Mouse (Mus musculus) lung, postnatal 4 days (tissue): ENCODE measurements around the gene Ambp.

Experiments
- DNase-seq, 2 experiments: peaks; one replicate each; pipeline ENCODE4 v3.0.0; 2021

The Ambp gene

DNA sequence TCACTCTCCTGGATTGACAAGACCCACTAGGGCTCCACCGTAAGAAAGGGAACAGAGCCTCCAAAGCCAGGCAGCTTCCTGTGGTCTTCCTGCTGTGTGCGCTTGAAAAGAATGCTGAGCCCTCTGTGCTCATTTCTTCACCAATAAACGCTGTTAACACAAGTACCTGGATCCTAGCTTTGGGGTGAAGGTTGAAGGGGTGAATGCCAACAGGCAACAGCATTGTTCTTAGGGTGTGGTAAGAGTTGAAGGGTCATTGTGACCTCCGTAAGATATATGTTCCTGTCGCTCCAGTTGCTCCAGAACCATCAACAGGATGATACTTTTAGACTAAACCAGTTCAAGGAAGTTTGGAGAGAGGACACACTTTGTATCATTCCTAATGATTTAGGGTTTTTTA, at the start of gene Ambp:
TSS of gene Ambp (minus strand) at position 101 of the 400 bp plus-strand sequence.
- no peak for DNase-seq

DNA sequence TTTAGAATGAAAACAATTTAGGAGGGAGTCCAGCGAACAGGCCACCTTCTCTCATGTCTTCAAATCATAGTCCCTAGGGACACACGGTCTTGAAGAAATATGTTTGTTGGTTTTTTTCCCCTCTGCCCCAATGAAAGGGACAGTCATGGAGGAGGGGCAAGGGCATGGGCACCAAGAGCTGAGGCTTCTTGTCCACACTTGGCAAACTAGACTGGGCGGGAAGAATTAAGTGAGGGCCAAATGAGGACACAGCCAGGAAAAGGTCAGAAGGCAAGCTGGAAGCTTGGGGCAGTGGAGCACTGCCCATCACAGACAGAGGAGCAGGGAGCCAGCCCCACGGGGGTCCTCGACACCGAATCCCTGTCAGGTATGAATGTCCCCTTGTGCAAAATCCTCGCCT, 49.3 kb upstream of the Ambp start:
- no peak for DNase-seq

GRCm38 (mm10) chr4:63199366-63199765, 44.8 kb upstream of the Ambp start:
- DNase-seq, result no peak

GRCm38 (mm10) chr4:63194366-63194765, 39.8 kb upstream of the Ambp start:
- DNase-seq, result peak in 1 of 2 experiments; percentile 19

DNA sequence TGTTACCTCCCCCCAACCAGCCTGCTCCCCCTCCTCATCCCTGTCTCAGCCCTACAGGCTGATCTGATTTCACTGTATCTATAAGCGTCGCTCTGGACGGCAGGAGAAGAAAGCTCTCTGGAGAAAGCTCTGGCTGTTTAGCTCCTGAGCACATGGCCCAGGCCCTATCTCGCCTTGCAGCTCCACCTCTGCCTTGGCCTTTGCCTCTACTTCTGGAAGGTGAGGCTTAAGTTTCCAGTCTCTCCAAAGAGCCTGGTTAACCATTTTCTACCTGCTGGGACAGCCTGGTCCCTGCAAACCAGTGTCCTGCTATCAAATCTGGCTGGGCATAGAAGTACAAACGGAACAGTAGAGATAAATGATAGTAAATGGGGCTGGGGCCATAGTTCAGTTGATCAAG, 37.0 kb upstream of the Ambp start:
- DNase-seq, result no peak

DNA sequence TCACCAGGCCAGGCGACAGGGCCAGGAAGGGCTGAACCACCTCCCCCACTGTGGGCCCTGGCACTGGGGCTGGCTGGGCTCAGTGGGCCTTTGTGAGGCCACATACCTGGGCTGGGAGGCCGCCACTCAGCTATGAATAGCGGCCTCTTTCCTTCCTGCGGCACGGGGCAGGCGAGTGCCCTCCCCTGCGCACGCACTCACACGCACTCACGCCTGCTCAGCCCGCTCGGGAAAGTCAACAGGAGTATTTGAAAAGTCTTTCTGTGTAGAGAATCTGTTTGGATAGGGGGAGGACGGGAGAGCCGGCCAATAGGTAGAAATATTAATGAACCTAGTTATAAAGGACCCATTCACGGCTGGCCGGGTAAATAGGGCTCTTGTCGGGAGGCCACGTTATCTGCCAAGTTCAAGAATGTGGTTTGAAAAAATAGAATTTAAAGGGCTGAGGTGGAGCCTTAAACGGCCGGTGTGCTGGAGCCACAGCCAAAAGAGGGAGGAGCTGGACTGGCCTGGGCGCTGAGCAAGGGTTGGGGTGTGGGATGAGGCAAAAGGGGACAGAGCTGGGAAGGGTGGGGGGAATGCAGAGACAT, 31.8 kb upstream of the Ambp start:
- peak; percentile 63 to 88 for DNase-seq

DNA sequence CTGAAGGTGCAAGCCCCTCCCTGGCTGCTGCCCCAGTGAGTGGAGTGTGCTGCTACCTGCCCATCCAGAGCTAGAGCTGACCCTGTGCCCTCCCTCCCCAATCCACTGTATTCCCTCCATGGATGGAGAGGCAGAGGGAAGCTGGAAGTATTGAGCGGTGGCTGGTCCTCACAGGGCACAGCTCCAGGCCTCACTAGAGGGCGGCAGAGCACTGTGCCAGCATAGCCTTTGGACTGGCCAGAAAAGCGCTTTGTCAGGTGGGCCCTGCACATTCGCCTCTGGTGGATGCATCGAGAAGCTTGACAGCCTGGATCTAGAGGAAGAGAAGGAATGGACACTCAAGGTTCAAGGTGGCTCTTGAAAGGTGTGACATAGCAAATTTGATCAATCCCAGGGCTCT, 27.0 kb upstream of the Ambp start:
- DNase-seq, result peak; percentile 72 to 76

DNA sequence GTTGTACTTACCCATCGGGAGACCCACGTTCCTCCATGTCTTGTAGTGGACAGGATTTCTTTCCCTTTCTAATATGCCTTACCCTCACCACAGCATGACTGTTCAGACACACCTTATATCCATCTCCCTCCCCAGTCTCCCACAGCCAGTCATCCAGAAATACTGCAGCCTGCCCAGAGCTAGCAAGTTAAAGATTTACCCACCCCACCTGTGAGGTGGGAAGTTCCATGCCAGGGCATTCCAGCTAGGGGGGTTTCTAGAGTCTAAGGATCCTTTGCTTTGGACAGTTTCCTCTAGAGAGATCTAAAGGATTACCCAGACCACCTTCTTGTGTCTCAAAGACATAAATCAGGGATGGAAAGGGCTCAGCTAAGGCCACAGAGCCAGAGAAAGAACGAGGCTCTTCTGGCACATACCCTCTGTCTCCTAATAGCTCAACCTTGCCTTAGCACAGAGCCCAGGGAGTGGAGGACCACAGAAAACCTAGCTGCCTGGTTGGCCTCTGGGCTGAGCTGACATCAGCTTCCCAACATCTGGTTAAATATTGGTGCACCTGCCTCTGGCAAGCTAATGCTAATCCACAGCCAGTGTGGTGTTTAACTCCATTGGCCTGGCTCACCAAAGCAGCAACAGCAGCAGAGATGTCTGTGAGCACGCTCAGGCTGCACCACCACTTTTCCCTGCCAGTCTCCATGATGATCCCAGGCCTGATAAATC, 17.5 kb upstream of the Ambp start, which contains the start of gene Kif12:
TSS of gene Kif12 (minus strand) at position 163 of the 717 bp plus-strand sequence.
- DNase-seq, result no peak

DNA sequence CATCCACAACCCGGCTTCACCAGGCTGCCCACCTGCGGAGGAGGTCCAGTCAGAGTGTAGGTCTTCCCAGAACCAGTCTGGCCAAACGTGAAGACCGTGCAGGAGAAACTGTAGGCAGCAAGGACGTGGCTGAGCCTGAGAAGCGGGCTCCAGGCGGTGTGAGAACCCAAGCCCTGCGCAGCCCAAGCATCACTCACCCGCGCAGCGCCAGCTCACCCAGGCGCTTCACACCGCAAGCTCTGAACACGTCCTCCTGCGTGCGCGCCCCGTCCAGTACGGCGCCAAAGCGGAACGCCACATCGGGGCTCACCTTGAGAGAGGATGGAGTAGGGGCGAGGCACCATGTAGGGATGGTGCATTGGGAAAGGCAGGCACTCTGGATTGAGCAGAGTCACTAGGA, 16.5 kb upstream of the Ambp start:
- DNase-seq, result no peak

DNA sequence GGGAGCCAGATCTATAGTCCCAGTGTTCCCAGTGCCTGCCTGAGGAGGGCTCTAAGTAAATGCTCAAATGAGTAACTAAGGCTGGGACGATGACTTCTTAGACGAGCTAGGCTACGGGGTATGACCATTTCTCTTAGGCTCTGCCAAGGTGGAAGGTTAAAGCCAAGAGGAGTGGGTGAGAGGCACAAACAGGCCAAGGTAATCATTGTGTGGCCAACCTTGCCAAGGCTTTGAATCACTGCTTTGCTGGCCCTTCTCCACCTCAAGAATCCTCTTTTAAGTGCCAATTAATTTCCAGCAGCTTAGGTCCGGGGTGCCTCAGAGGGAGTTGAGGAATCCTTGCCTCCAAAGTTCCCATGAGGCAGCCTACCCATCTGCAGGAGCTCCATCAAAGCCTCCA, 15.5 kb upstream of the Ambp start:
- DNase-seq, result no peak

DNA sequence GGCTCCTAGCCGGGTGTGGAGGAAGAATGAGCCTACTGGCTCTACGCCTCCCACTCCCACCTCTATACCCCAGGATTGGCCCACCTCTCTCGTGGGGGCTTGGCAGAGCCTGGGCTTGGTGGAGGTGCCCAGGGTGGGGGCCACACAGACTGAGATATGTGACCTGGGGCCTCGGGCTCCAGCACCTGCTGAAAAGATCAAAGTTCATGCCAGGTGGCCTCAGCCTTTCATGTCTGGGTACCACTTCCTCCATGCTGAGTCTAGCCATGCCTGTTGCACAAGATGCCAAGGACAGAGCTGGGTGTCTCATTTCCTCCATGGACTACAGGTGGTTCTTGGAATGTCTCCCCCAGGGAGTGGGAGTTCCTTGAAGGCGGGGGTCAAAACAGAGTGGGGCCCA, 11.7 kb upstream of the Ambp start:
- DNase-seq, result no peak

DNA sequence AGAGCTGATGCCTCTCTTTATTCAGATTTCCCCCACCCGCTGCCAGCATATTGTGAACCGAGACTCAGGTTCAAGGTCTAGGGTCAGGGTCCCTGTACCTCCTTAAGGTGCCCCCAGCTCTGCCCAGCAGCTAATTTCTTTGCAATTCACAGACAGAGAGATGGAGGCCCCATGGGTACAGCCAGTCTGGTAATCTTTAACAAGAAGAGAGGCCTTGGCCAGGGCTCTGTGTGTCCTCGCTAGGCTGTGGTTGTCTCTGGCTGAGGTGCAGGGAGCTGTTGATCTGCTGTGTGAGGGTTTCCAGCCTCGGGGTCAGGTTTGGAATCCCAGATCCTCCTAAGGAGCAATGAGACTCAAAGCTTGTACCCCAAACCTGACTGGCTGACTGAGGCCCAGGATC, 11.0 kb upstream of the Ambp start:
- DNase-seq, result no peak

GRCm38 (mm10) chr4:63158961-63159592, 4.5 kb upstream of the Ambp start:
- peak; percentile 80 to 86 for DNase-seq

DNA sequence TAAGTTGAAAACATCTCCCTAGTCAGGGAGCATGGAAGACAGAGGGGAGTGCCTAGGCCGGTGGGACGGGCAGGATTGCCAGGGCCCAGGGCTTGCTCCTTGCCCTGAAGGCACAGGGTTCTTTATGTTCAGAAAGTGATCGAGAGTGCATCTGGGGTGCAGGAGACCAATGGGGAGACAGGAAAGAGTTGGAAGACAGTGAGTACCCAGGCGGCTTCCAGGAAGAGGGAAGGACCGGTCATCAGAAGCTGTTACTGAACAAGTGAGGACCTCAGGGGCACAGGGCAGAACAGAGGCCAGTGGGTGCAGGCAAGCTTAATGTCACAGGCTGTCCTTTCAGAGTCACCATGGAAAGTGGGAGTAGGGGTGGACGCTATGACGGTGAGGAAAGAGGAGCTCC, 3.6 kb upstream of the Ambp start:
- no peak for DNase-seq

GRCm38 (mm10) chr4:63156726-63157634, 2.4 kb upstream of the Ambp start:
- no peak for DNase-seq

DNA sequence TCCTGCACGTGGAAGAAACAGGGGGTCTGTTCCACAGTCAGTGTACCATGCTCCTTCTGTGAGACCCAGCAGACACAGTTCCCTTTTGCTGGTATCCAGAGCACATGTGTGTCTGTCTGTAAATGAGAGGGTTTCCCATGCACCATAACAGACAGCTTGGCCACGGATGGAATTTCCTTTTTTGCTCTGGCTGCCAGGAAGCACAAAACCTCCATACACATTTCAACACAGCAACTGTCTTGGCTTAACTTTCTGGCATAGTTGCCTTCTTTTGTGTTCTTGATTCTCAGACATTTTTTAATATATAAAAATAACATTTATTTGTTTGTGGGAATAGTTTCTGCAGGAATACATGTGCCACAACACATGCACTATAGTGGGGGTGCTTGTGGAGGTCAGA, 997 bp upstream of the Ambp start:
- DNase-seq, result no peak

DNA sequence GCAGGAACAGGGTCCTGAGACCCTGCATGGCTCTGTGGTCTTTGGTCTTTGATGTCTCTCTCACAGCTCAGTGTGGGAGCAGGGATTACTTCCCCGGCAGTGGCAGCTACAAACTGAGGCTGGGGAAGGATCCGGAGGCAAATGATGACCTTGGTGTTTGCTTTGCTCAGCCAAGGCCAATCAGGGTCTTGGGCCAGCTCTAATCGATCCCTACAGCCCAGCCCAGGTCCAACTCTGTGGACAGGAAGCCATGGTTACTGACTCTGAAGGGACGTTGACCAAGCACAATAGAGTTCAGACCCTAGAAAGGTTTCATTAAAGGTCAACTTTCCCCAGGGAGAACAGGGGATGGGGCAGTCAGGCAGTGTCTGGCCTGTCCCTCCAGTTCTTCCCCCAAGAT, 571 bp downstream of the Ambp start:
- no peak for DNase-seq

- no peak for DNase-seq
Observed at GRCm38 (mm10) chr4:63151127-63151526, 3.5 kb downstream of the Ambp start.

GRCm38 (mm10) chr4:63147268-63147667, 7.3 kb downstream of the Ambp start:
- no peak for DNase-seq

DNA sequence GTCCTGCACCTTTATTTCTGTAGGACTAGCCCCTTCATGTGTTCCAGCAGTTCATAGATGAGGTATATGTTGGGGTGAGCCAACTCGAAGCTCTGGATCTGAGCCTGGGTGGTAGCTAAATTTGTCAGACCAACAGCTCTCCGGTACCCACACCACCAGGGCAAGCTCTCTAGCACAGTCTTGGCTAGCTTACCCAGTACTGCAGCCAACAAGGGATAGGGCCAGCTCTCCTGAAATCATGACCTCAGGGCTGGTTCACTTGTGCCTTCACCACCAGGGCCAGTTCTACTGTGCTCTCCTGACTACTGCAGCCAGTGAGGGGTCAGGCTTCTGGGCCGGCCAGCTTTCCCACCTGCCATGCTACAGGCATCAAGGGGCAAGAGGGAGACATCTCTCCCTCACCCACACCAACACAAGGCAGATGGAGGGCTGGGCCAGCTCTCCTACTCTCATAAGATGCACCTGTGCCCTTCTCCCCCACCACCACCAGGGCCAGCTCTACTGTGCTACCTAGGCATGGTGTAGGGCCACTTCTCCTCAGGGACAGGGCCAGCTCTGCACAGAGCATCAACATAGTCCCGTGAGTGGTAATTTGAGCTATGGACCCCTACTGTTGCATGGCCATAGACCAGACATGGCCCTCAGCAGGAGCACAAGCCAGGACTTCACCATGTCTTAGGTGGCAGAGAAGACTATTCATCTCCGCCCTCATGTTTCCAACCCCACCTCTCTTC, 24.5 kb downstream of the Ambp start:
- peak in 1 of 2 experiments; percentile 10 for DNase-seq

GRCm38 (mm10) chr4:63124861-63125466, 29.6 kb downstream of the Ambp start:
- peak in 1 of 2 experiments; percentile 10 for DNase-seq
